Mouse (Mus musculus): ENCODE results near the gene Cacna2d3.

DNA sequence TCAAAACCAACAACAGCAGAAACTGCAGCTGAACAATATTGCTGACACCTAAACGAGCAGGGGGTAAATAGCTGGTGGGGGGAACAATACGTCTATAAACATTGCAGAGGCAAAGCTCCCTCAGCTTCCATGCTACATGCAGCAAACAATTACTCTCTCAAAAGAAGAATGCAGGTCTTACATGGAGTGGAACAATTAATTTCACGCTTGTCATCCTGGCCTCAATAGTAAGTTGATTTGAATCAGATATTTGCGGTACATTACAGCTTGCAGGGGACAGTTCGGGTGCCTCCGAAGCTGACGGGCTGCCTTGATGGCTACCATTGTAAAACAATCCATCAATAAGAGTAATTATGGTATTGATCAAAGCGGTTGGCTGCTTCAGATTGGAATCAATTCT, 122.2 kb downstream of the Cacna2d3 start:
- TF ChIP-seq CTCF (conservative IDR thresholded peaks at IDR 0.05; ENCODE audit: low read length), result no peak
- TF ChIP-seq NANOG (IDR thresholded peaks at IDR 0.05; ENCODE audit: borderline replicate concordance, low read length), result no peak

Measured in E14TG2a.4 (cell line).